Mouse (Mus musculus) cortical plate, adult 2 months (tissue): ENCODE data around the gene Ccdc162.

ENCODE experiments used
- CTCF ChIP-seq: fragments of 200-500 bp; IDR thresholded peaks from 2 replicates; pipeline ENCODE4 v1.5.1; 2011; ENCODE audit warnings: mild to moderate bottlenecking, control low read depth, low read length; ENCODE audit not compliant: insufficient read depth; ENCODE audit errors: extremely low read depth
- POLR2A ChIP-seq: fragments of 200-500 bp; IDR thresholded peaks from 2 replicates; pipeline ENCODE4 v1.6.1; 2011; ENCODE audit warnings: mild to moderate bottlenecking, low read length, control low read depth; ENCODE audit not compliant: insufficient read depth; ENCODE audit errors: extremely low read depth

GRCm38 (mm10) chr10:41735398-41735797 is 19.0 kb upstream of the Ccdc162 start:
- no peak for TF ChIP-seq CTCF
- no peak for TF ChIP-seq POLR2A
